8 mouse cellular contexts compared by ENCODE assay signal in the genomic region with DNA sequence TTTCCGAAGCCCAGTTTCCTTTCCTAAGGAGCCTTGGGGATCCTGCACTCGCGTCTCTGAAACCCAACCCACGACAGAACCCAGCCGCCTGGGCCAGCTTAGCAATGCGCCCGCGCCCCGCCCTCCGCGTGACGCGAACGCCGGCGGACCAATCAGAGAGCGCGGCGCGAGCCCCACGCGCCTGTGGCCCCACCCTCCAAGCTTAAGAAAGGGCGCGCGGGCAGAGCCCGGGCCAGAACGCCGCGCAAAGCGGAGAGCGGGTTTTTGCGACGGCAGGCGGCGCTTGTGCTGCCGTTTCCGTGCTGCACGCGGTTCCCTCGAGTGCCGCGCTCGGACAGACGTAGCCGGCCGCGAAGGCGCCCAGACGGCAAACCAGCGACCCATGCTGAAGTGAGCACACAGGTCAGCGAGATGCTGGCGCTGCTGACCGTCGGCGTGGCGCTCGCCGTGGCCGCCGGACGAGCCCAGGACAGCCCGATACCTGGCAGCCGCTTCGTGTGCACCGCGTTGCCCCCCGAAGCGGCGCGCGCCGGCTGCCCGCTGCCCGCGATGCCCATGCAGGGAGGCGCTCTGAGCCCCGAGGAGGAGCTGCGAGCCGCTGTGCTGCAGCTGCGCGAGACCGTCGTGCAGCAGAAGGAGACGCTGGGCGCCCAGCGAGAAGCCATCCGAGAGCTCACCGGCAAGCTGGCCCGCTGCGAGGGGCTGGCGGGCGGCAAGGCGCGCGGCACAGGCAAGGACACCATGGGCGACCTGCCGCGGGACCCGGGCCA. TPM values are rescaled to one million over a fixed set of nuclear protein-coding genes. Genes with fewer than 3 reads are reported as not detected.
DNase-seq lines count a peak whose midpoint lies in the region; ATAC-seq lines count a peak whose summit lies in the region.

A gene (plus strand): TSS at position 250 of the 770 bp plus-strand sequence.

- peak; percentile 89 for DNase-seq in adrenal gland, postnatal 10 days
- peak; percentile 77 for DNase-seq in embryo, embryonic 11.5 days (ENCODE audit: low read depth, low spot score)
- peak; percentile 65 to 75 for DNase-seq in gastrocnemius, postnatal 4 days (ENCODE audit: low spot score in 2 of 2)
- DNase-seq in left cerebral cortex, adult 8-10 months (ENCODE audit: low spot score in 2 of 2) = peak; percentile 77 to 84
- DNase-seq in lung, postnatal 36 days = peak; percentile 57
- peak; percentile 87 for DNase-seq in right cerebral cortex, postnatal 14 days
- DNase-seq in T-cell, adult 2 months (ENCODE audit: low spot score) = no peak

- H3K9me3 ChIP-seq in intestine, embryonic 15.5 days = no peaks in the 10 kb centered on the region

- no peaks in the 10 kb centered on the region for H3K36me3 ChIP-seq in intestine, embryonic 15.5 days

- under 1% methylated on average over 99 of the region's 99 CpGs for WGBS in intestine, embryonic 15.5 days

- ATAC-seq in intestine, embryonic 15.5 days = peak; percentile 99

- H3K27ac ChIP-seq in intestine, embryonic 15.5 days = no peak within 1 kb of the TSS

- H3K4me2 ChIP-seq in intestine, embryonic 15.5 days (replicated peaks) = peak within 1 kb of the TSS; percentile 78

- peak within 1 kb of the TSS; percentile 45 for H3K9ac ChIP-seq in intestine, embryonic 15.5 days

- H3K4me3 ChIP-seq in intestine, embryonic 15.5 days (replicated peaks) = peak within 1 kb of the TSS; percentile 37

- H3K27me3 ChIP-seq in intestine, embryonic 15.5 days (replicated peaks) = peaks cover 36% of the 10 kb centered on the region

- H3K4me1 ChIP-seq in intestine, embryonic 15.5 days (replicated peaks) = peaks cover 12% of the 10 kb centered on the region

RNA-seq across cellular contexts. Expression of the gene that starts here (rescaled TPM):
- under 1 TPM; 0.79 to 0.87 TPM for total RNA-seq in adrenal gland, postnatal 10 days (2021)
- total RNA-seq in gastrocnemius, postnatal 4 days (2021) = under 1 TPM; 0.36 to 0.59 TPM
- polyA plus RNA-seq in intestine, embryonic 15.5 days (2015; fragmentation: Nextera tagmentation; extraction: Ambion mirVana) = 2.0 and 2.1 TPM in 2 replicates
- total RNA-seq in left cerebral cortex, adult 8-10 months (2022) = 10 to 100 TPM; 44.2 to 70.5 (median 65.1) TPM

Comparison
In these comparisons a context has a peak if more than half of its experiments do, and no peak if none do; other contexts are left out.
1. RNA of the gene that starts here (total RNA-seq): 44.2 to 70.5 TPM in left cerebral cortex, adult 8-10 months; 0.79 to 0.87 TPM in adrenal gland, postnatal 10 days and 0.36 to 0.59 TPM in gastrocnemius, postnatal 4 days; every median in the first group is over 10 times any median in the second.
2. Peak in DNase-seq in adrenal gland, postnatal 10 days; RNA of the gene not detected or under 1 TPM.
3. Peak in DNase-seq in gastrocnemius, postnatal 4 days; RNA of the gene not detected or under 1 TPM.